Mouse (Mus musculus): ENCODE measurements at regions not wholly inside any gene's neighbourhood (a gene's known extent, or its start where the extent isn't known, plus 50 kb on each side); places are given as distances from the start of the nearest gene placed in this dataset.

- peak; percentile 17 for DNase-seq
Observed at GRCm38 (mm10) chr3:137482546-137482945, 138.9 kb upstream of the Ddit4l start.

- no peak for DNase-seq
Observed at GRCm38 (mm10) chr3:137482971-137483370, 138.4 kb upstream of the Ddit4l start.

- DNase-seq, result no peak
Observed at GRCm38 (mm10) chr3:137489592-137489991, 131.8 kb upstream of the Ddit4l start.

- peak; percentile 46 for DNase-seq
Observed at GRCm38 (mm10) chr3:137491508-137492019, 129.8 kb upstream of the Ddit4l start.

GRCm38 (mm10) chr3:137498343-137498742, 123.1 kb upstream of the Ddit4l start:
- no peak for DNase-seq

- no peak for DNase-seq
Observed at GRCm38 (mm10) chr3:137511283-137511682, 110.1 kb upstream of the Ddit4l start.

GRCm38 (mm10) chr3:137512411-137512810, 109.0 kb upstream of the Ddit4l start:
- DNase-seq, result no peak

- peak; percentile 71 for DNase-seq
Observed at GRCm38 (mm10) chr3:137513026-137513425, 108.4 kb upstream of the Ddit4l start.

- DNase-seq, result no peak
Observed at GRCm38 (mm10) chr3:137514238-137514637, 107.2 kb upstream of the Ddit4l start.

GRCm38 (mm10) chr3:137517433-137517832, 104.0 kb upstream of the Ddit4l start:
- DNase-seq, result no peak

- DNase-seq, result no peak
Observed at GRCm38 (mm10) chr3:137520191-137520590, 101.2 kb upstream of the Ddit4l start.

- no peak for DNase-seq
Observed at GRCm38 (mm10) chr3:137525606-137526575, 95.5 kb upstream of the Ddit4l start.

- DNase-seq, result no peak
Observed at GRCm38 (mm10) chr3:137529592-137529960, 91.8 kb upstream of the Ddit4l start.

GRCm38 (mm10) chr3:137529961-137530609, 91.3 kb upstream of the Ddit4l start:
- DNase-seq, result no peak

GRCm38 (mm10) chr3:137541666-137542065, 79.7 kb upstream of the Ddit4l start:
- DNase-seq, result no peak

GRCm38 (mm10) chr3:137542343-137542742, 79.1 kb upstream of the Ddit4l start:
- no peak for DNase-seq

- DNase-seq, result no peak
Observed at GRCm38 (mm10) chr3:137547414-137547877, 74.0 kb upstream of the Ddit4l start.

GRCm38 (mm10) chr3:137547938-137548337, 73.5 kb upstream of the Ddit4l start:
- no peak for DNase-seq

GRCm38 (mm10) chr3:137550708-137551107, 70.7 kb upstream of the Ddit4l start:
- no peak for DNase-seq

GRCm38 (mm10) chr3:137552472-137553336, 68.7 kb upstream of the Ddit4l start:
- DNase-seq, result no peak

GRCm38 (mm10) chr3:137560851-137561449, 60.5 kb upstream of the Ddit4l start:
- DNase-seq, result peak; percentile 71

GRCm38 (mm10) chr3:137561986-137562385, 59.4 kb upstream of the Ddit4l start:
- DNase-seq, result no peak

Measured in right cerebral cortex, adult 18-20 months (tissue).